Mouse (Mus musculus) liver, adult 2 months (tissue): Measurements from ENCODE around the gene Mrtfa. TPM values are rescaled to one million over a fixed set of nuclear protein-coding genes. Genes with fewer than 3 reads are reported as not detected.

Experiments used
- DNase-seq: peaks from one replicate; pipeline ENCODE4 v3.0.0-alpha.2; 2011; ENCODE audit warnings: low read depth, low spot score; ENCODE audit errors: extremely low read depth
- H3K27ac ChIP-seq: fragments of 200-500 bp; replicated peaks from 2 replicates; pipeline ENCODE4 v1.5.1; 2012; ENCODE audit warnings: low read depth, mild to moderate bottlenecking, control low read depth, inconsistent platforms, low read length; ENCODE audit not compliant: insufficient read depth
- H3K27me3 ChIP-seq: fragments of 200-500 bp; 2 replicates; pipeline ENCODE4 v1.6.1; 2012; ENCODE audit warnings: mild to moderate bottlenecking, moderate library complexity, low read length, inconsistent platforms; ENCODE audit not compliant: control insufficient read depth, insufficient read depth
- H3K36me3 ChIP-seq: fragments of 200-500 bp; 2 replicates; pipeline ENCODE4 v1.6.1; 2012; ENCODE audit warnings: low read length, inconsistent platforms; ENCODE audit not compliant: control insufficient read depth, insufficient read depth
- H3K4me1 ChIP-seq: fragments of 200-500 bp; 2 replicates; pipeline ENCODE4 v1.6.1; 2011; ENCODE audit warnings: low read length; ENCODE audit not compliant: control insufficient read depth, insufficient read depth
- H3K4me3 ChIP-seq: fragments of 200-500 bp; 2 replicates; pipeline ENCODE4 v1.5.1; 2011; ENCODE audit warnings: low read depth, mild to moderate bottlenecking, control low read depth, low read length, moderate library complexity; ENCODE audit not compliant: insufficient read depth
- H3K79me2 ChIP-seq: fragments of 200-500 bp; 2 replicates; pipeline ENCODE4 v1.6.1; 2012; ENCODE audit warnings: inconsistent platforms, mild to moderate bottlenecking, low read length, moderate library complexity; ENCODE audit not compliant: control insufficient read depth, insufficient read depth
- H3K9ac ChIP-seq: fragments of 200-500 bp; 2 replicates; pipeline ENCODE4 v1.6.1; 2012; ENCODE audit warnings: low read depth, mild to moderate bottlenecking, control low read depth, inconsistent platforms, low read length
- CTCF ChIP-seq: fragments of 200-500 bp; IDR thresholded peaks from 2 replicates; pipeline ENCODE4 v1.5.1; 2011; ENCODE audit warnings: low read depth, low read length, control low read depth
- POLR2A ChIP-seq: fragments of 200-500 bp; IDR thresholded peaks from 2 replicates; pipeline ENCODE4 v1.6.1; 2011; ENCODE audit warnings: low read length, control low read depth; ENCODE audit not compliant: insufficient read depth; ENCODE audit errors: extremely low read depth
- WGBS: fragments of 180-500 bp; shearing (Covaris S2); methylation state at CpG from one replicate; pipeline ENCODE4 v1.1.7; 2018; 5-methylcytosine and 5-hydroxymethylcytosine counted together
- polyA plus RNA-seq: library from polyadenylated mRNA; depleted of rRNA; stranded (reverse); fragments of >200 nt; gene quantifications from 2 replicates; pipeline ENCODE4 v1.2.3, GENCODE M21; 2012
- total RNA-seq: library from RNA; depleted of rRNA; stranded (reverse); fragments of >200 nt; gene quantifications from 2 replicates; pipeline ENCODE4 v1.2.3, GENCODE M21; 2014

Mrtfa gene
- total and polyA plus RNA-seq, 2 experiments, result 1.0 to 5.6 TPM

DNA sequence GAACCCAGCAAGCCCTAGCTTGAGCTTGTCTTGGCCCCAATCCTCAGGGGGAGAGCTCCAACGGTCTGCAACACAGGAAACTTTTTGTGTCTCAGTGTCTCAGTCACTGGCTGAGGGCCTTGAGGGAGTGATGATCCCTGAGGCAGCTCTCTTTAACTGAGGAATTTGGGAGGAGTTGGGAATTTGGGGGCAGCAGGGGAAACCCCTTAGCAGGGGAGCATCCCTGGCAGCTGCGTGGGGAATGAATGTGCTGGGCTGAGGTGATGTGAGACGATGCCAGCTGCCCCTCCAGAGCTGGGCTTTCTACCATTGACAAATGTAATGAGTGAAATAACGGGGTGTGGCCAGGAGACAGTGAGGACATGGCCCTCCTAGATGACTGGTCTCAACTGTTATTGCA, 4.9 kb upstream of the Mrtfa start:
- Histone ChIP-seq H3K4me1 (no peaks in the 10 kb centered on the region), H3K9ac (no peak overlapping the region), H3K79me2 (no peaks in the 10 kb centered on the region), H3K27ac (no peak overlapping the region), H3K36me3 (no peaks in the 10 kb centered on the region), H3K4me3 (no peak overlapping the region), H3K27me3 (no peaks in the 10 kb centered on the region)
- TF ChIP-seq POLR2A (no peak), CTCF (no peak)
- no peak for DNase-seq
- 79% methylated on average over 4 of the region's 4 CpGs for WGBS

DNA sequence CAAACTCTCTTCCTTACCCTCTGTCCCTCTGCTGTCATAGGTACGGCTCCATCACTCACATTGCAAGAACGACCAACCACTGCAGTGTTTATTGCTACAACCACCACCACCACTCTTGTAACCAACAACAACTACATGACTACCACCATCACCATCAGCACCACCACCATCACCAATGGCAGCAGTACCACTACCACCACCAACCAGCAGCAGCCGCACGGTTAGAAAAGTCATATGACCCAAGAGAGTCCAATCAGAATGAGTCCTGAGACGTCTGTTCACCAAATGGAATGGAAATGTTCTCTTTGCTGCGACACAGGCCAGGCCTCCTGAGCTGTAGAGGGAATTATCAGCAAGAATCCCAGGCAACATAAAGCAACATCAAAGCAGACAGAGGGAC, 4.2 kb upstream of the Mrtfa start:
- no peak for DNase-seq
- H3K4me1 ChIP-seq, result peaks cover 2% of the 10 kb centered on the region; the same call in 1 of the 2 replicates
- no peaks in the 10 kb centered on the region for H3K36me3 ChIP-seq
- no peak overlapping the region for H3K4me3 ChIP-seq
- no peak for TF ChIP-seq CTCF
- TF ChIP-seq POLR2A, result no peak
- H3K27ac ChIP-seq, result no peak overlapping the region
- H3K79me2 ChIP-seq, result peaks cover 6% of the 10 kb centered on the region; the same call in 1 of the 2 replicates
- WGBS, result 92% methylated on average over 6 of the region's 6 CpGs
- no peaks in the 10 kb centered on the region for H3K27me3 ChIP-seq
- no peak overlapping the region for H3K9ac ChIP-seq

DNA sequence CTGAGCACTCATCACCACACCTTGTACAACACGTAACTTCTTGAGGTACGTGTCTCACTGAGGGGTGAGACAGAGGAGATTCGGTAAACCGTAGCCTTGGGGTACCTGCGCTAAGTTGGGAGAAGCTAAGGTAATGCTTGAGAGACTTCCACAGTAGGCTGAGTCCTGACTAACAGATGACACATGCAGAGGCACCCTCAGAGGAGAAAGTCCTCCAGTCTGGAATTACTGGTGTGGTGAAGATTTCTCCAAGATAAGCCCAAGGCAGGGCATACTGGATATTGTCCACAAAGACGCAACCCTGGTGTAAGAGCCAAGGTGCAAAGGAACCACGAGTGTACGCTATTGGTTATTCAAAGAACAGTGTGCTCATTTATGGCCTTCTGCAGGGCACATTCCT, 2.3 kb upstream of the Mrtfa start:
- DNase-seq, result no peak
- no peak overlapping the region for H3K4me3 ChIP-seq
- TF ChIP-seq POLR2A, result no peak
- no peak for TF ChIP-seq CTCF
- peaks cover 7% of the 10 kb centered on the region; the same call in 1 of the 2 replicates for H3K79me2 ChIP-seq
- H3K36me3 ChIP-seq, result no peaks in the 10 kb centered on the region
- H3K9ac ChIP-seq, result no peak overlapping the region
- H3K27me3 ChIP-seq, result no peaks in the 10 kb centered on the region
- WGBS, result 95% methylated on average over 8 of the region's 8 CpGs
- no peak overlapping the region for H3K27ac ChIP-seq
- peaks cover 3% of the 10 kb centered on the region; the same call in 1 of the 2 replicates for H3K4me1 ChIP-seq

DNA sequence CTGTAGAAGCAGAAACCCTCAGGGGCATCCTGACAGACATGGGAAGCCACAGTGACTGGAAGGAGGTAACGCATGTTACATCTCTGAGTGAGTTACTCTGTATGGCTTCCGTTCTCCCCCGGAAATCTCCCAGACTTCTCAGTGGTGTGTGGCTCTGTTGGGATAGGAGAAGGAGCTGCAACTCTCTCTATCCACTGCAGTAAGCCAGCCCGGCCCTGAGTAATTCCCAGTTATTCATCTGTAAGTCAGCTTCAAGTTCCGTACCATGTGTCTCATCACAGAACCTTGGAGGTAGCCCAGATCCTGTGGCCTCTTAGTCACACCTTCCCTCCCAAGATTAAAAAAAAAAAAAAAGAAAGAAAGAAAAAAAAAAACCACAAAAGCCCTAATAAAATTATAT, 1.8 kb upstream of the Mrtfa start:
- WGBS, result 97% methylated on average over 5 of the region's 5 CpGs
- no peak for TF ChIP-seq CTCF
- no peak for TF ChIP-seq POLR2A

DNA sequence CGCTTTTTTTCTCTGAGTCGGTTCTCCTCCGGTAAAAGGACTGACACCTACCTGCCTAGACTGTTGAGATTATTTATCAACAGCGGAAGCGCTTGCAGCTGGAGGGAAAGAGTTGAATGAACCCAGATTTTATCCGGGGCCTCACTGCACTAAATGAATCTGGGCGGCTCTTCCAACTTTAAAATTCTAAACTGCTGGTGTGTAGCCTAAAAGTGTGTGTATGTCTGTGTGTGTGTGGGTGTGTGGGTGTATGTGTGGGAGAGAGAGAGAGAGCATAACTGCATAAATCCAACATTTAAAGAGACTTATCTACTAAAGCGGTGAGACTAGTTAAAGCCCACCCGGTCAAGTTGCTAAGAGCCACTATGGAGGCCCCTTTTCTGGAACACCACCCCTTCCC, 746 bp upstream of the Mrtfa start:
- Histone ChIP-seq H3K9ac (peak overlapping the region; percentile 76), H3K27me3 (no peaks in the 10 kb centered on the region), H3K4me3 (peak overlapping the region; percentile 60), H3K4me1 (peaks cover 3% of the 10 kb centered on the region; the same call in 1 of the 2 replicates), H3K27ac (peak overlapping the region; percentile 81), H3K79me2 (peaks cover 18% of the 10 kb centered on the region), H3K36me3 (no peaks in the 10 kb centered on the region)
- DNase-seq, result no peak
- no peak for TF ChIP-seq POLR2A
- TF ChIP-seq CTCF, result no peak
- WGBS, result 27% methylated on average over 9 of the region's 9 CpGs

More for the DNA sequence above, 1.8 kb upstream of the Mrtfa start:
- H3K36me3 ChIP-seq, result no peaks in the 10 kb centered on the region
- H3K4me3 ChIP-seq, result no peak overlapping the region
- no peaks in the 10 kb centered on the region for H3K27me3 ChIP-seq
- H3K9ac ChIP-seq, result no peak overlapping the region
- no peak overlapping the region for H3K27ac ChIP-seq
- peaks cover 3% of the 10 kb centered on the region; the same call in 1 of the 2 replicates for H3K4me1 ChIP-seq
- DNase-seq, result no peak
- H3K79me2 ChIP-seq, result peaks cover 11% of the 10 kb centered on the region; the same call in 1 of the 2 replicates

DNA sequence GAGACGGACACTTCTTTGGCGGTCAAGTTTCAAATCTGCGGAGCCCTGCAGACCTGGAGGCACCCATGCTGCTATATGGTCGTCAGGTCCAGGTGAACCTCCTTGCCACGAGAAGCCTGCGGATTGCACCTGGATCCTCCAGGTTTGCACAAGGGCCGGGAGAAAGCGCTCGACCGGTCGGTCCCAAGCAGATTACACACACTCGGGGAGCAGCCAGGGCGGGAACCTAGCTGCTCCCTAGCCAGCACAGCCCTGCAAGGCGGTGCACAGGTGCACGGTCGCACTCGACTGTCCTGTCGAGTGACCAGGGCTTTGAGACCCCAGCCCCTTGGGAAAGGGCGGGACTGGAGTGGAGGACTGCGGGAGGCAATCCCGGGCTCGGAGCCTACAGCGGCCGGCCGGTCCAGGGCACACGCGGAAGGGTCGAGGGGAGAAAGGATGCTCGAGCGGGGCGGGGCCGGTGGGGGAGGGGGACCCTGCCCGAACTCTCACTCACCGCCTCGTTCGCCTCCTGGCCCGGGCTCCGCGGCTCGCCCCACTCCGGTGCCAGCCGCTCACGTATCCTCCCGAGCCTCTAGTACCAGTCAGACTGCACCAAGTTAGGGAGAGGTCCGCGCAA, 437 bp downstream of the Mrtfa start:
- WGBS, result under 1% methylated on average over 46 of the region's 46 CpGs
- DNase-seq, result peak; percentile 16
- Histone ChIP-seq H3K4me1 (peaks cover 3% of the 10 kb centered on the region; the same call in 1 of the 2 replicates), H3K36me3 (no peaks in the 10 kb centered on the region), H3K27me3 (no peaks in the 10 kb centered on the region), H3K9ac (peak overlapping the region; percentile 81), H3K4me3 (peak overlapping the region; percentile 93), H3K79me2 (peaks cover 20% of the 10 kb centered on the region), H3K27ac (no peak overlapping the region)
- TF ChIP-seq POLR2A, result no peak
- TF ChIP-seq CTCF, result no peak
